Mouse (Mus musculus) neural tube, embryonic 12.5 days (tissue): Measurements from ENCODE around the gene Olfr1318. TPM values are rescaled to one million over a fixed set of nuclear protein-coding genes. Genes with fewer than 3 reads are reported as not detected.

ENCODE experiments used
- ATAC-seq: fragments of 200-750 bp; cut with Nextera tagmentation; 2 replicates; pipeline ENCODE4 v1.8.0; 2017; ENCODE audit warnings: low read depth, mild to moderate bottlenecking, moderate TSS enrichment, moderate library complexity; ENCODE audit not compliant: low FRiP score
- H3K27ac ChIP-seq: fragments of 300-500 bp; sonication (generic); 2 replicates; pipeline ENCODE4 v1.5.1; 2016
- H3K27me3 ChIP-seq: fragments of 300-500 bp; sonication (generic); replicated peaks from 2 replicates; pipeline ENCODE4 v1.6.1; 2016; ENCODE audit warnings: mild to moderate bottlenecking
- H3K36me3 ChIP-seq: fragments of 300-500 bp; sonication (generic); 2 replicates; pipeline ENCODE4 v1.6.1; 2016; ENCODE audit warnings: mild to moderate bottlenecking
- H3K4me1 ChIP-seq: fragments of 300-500 bp; sonication (generic); 2 replicates; pipeline ENCODE4 v1.6.1; 2016
- H3K4me2 ChIP-seq: fragments of 300-500 bp; sonication (generic); replicated peaks from 2 replicates; pipeline ENCODE4 v1.6.1; 2016; ENCODE audit warnings: mild to moderate bottlenecking
- H3K4me3 ChIP-seq: fragments of 300-500 bp; sonication (generic); 2 replicates; pipeline ENCODE4 v1.5.1; 2016
- H3K9ac ChIP-seq: fragments of 300-500 bp; sonication (generic); 2 replicates; pipeline ENCODE4 v1.6.1; 2016; ENCODE audit warnings: mild to moderate bottlenecking
- H3K9me3 ChIP-seq: fragments of 300-500 bp; sonication (generic); 2 replicates; pipeline ENCODE4 v1.6.1; 2016; ENCODE audit warnings: mild to moderate bottlenecking
- WGBS: fragments of 180-500 bp; shearing (Covaris S2); methylation state at CpG from one replicate; pipeline ENCODE4 v1.1.7; 2016; 5-methylcytosine and 5-hydroxymethylcytosine counted together
- polyA plus RNA-seq: library from polyadenylated mRNA; unstranded; fragments of >200 nt; fragmentation: Nextera tagmentation; extraction: Ambion mirVana; gene quantifications from 2 replicates; pipeline ENCODE4 v1.2.1, GENCODE M21; 2016

Olfr1318 gene
- not detected in 2 replicates for polyA plus RNA-seq

DNA sequence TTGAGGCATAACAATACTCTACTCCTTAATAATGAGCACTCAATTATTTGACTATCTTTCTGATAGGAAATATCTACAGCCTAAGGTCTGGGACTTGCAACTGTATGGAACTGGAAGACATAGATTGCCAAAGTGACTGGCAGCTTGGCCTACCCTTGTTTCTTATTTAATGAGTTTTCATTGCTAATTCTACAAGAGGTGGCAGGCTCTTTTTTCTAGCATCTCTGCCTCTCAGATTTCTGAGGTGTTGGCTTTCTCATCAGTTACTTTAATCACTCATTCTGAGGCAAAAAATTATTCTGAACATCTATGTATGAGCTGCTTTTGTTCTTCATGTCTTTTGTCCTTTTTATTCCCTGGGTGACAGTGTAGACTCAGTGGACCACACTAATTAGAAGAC is at the start of gene Olfr1318:
Gene Olfr1318 (plus strand): TSS at position 301 of the 400 bp plus-strand sequence.
- Histone ChIP-seq H3K4me3 (no peak within 1 kb of the TSS), H3K4me1 (no peaks in the 10 kb centered on the region), H3K9me3 (no peaks in the 10 kb centered on the region), H3K27ac (no peak within 1 kb of the TSS), H3K9ac (no peak within 1 kb of the TSS), H3K36me3 (no peaks in the 10 kb centered on the region), H3K27me3 (no peaks in the 10 kb centered on the region), H3K4me2 (no peak within 1 kb of the TSS)
- ATAC-seq = no peak

DNA sequence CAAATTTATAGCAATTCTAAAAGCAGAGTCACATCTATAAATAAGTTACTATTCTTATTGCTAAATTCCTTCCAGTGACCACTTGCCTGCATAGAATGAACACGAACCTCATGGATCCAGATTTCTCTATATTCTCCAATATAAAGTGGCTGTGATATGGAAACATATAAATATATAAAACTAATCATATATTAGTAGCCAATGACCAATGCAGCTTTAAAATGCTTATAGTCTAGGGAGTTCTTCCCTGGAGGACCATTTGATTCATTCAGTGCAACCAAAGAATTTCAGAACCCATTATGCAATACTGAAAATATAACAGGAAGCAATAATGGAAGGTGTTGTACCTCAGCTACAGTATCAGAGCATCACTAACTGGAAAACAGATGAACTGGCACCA is 38.7 kb upstream of the Olfr1318 start, which contains the start of gene Olfr1315-ps1:
Gene Olfr1315-ps1 (minus strand): TSS at position 101 of the 400 bp plus-strand sequence.
- H3K9me3 ChIP-seq = no peaks in the 10 kb centered on the region
- no peak within 1 kb of the TSS for H3K4me3 ChIP-seq
- H3K36me3 ChIP-seq = no peaks in the 10 kb centered on the region
- no peak within 1 kb of the TSS for H3K27ac ChIP-seq
- H3K9ac ChIP-seq = no peak within 1 kb of the TSS
- H3K4me2 ChIP-seq = no peak within 1 kb of the TSS
- ATAC-seq = no peak
- WGBS = 70% methylated on average over 1 of the region's 1 CpGs
- H3K27me3 ChIP-seq = no peaks in the 10 kb centered on the region
- no peaks in the 10 kb centered on the region for H3K4me1 ChIP-seq

DNA sequence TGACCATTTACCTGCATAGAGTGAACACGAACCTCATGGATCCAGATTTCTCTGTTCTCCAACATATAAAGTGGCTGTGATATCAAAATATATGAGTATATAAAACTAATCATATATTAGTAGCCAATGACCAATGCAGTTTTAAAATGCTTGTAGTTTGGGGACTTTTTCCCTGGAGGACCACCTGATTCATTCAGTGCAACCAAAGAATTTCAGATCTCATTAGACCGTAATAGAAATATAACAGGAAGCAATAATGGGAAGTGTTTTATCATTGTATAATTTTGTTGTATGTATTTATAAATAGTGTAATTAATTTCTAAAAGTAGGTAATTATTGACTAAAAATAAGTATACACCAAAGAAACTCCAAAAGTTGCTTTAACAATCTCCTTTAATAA is 19.1 kb upstream of the Olfr1318 start, which contains the start of gene Olfr1316:
Gene Olfr1316 (minus strand): TSS at position 101 of the 400 bp plus-strand sequence.
- no peaks in the 10 kb centered on the region for H3K4me1 ChIP-seq
- H3K27ac ChIP-seq = no peak within 1 kb of the TSS
- H3K4me2 ChIP-seq = no peak within 1 kb of the TSS
- no peak within 1 kb of the TSS for H3K9ac ChIP-seq
- H3K27me3 ChIP-seq = no peaks in the 10 kb centered on the region
- H3K4me3 ChIP-seq = no peak within 1 kb of the TSS
- H3K9me3 ChIP-seq = no peaks in the 10 kb centered on the region
- H3K36me3 ChIP-seq = no peaks in the 10 kb centered on the region
- ATAC-seq = no peak
- WGBS = 94% methylated on average over 2 of the region's 2 CpGs

DNA sequence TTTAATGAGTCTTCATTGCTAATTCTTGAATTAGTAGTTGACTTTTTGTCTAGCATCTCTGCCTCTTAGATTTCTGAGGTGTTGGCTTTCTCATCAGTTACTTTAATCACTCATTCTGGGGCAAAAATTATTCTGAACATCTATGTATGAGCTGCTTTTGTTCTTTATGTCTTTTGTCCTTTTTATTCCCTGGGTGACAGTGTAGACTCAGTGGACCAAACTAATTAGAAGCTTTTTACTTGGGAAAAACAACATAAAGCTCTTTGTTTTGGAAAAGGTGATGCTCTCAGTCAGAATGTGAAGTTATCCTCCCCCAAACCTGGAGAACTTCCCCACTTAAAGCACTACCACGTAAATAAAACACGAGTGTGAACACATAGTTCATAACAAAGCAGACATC is 14.0 kb upstream of the Olfr1318 start, which contains the start of gene Olfr1317:
Gene Olfr1317 (plus strand): TSS at position 301 of the 400 bp plus-strand sequence.
- Histone ChIP-seq H3K4me3 (no peak within 1 kb of the TSS), H3K4me1 (no peaks in the 10 kb centered on the region), H3K9ac (no peak within 1 kb of the TSS), H3K9me3 (no peaks in the 10 kb centered on the region), H3K27me3 (no peaks in the 10 kb centered on the region), H3K4me2 (no peak within 1 kb of the TSS), H3K36me3 (no peaks in the 10 kb centered on the region), H3K27ac (no peak within 1 kb of the TSS)
- 80% methylated on average over 2 of the region's 2 CpGs for WGBS
- no peak for ATAC-seq

DNA sequence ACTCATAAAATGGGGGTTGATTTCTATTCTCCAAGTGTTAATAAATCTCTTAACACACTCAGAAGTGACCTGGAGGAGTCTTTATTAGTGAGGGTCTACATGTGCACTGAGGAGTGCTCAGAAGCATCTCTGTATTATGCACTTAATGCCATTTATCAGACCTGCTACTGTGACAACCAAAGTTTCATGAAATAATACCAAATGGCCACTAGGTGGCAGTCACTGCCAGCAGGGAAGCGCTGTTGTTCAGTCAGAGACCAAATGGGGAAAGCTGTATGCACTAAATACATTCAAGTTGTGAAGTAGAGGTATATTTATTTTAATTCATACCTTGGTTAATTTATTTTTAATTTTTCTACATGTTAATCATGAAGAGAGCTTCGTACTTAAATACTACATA is 42.9 kb downstream of the Olfr1318 start:
- H3K36me3 ChIP-seq = no peaks in the 10 kb centered on the region
- no peak overlapping the region for H3K9ac ChIP-seq
- H3K4me2 ChIP-seq = no peak overlapping the region
- no peaks in the 10 kb centered on the region for H3K9me3 ChIP-seq
- H3K27me3 ChIP-seq = no peaks in the 10 kb centered on the region
- H3K27ac ChIP-seq = no peak overlapping the region
- ATAC-seq = peak; percentile 85
- no peaks in the 10 kb centered on the region for H3K4me1 ChIP-seq
- no peak overlapping the region for H3K4me3 ChIP-seq
- WGBS = 3% methylated on average over 2 of the region's 2 CpGs

DNA sequence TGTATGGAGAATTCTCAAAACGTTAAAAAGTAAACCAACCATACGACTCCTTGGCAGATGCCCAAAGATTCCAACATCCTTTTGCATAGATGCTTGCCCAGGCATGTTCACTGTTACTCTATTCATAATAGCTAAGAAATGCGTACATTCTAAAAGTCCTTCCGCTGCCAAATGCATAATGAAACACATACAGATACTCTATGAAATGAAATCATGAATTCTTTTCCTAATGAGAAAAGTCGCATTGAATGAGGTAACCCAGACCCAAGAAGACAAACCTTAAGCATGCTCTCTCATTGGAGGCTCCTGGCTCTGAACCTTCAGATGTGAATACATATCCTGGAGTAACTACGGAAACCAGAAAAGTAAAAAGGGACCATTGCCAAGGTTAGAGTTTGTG is 49.1 kb downstream of the Olfr1318 start:
- H3K27me3 ChIP-seq = no peaks in the 10 kb centered on the region
- H3K36me3 ChIP-seq = no peaks in the 10 kb centered on the region
- ATAC-seq = no peak
- no peak overlapping the region for H3K27ac ChIP-seq
- H3K9ac ChIP-seq = no peak overlapping the region
- no peaks in the 10 kb centered on the region for H3K9me3 ChIP-seq
- 79% methylated on average over 6 of the region's 6 CpGs for WGBS
- H3K4me1 ChIP-seq = no peaks in the 10 kb centered on the region
- H3K4me3 ChIP-seq = no peak overlapping the region
- no peak overlapping the region for H3K4me2 ChIP-seq

Other genes starting within 250 kb of the Olfr1318 start
- gene Olfr1306, start 237.9 kb upstream of the Olfr1318 start, polyA plus RNA-seq = not detected in 2 replicates
- gene Olfr1307, start 204.8 kb upstream of the Olfr1318 start, polyA plus RNA-seq = 0.01 TPM in 1 of 2 replicates, not detected in the other
- gene Olfr1308, start 189.3 kb upstream of the Olfr1318 start, polyA plus RNA-seq = not detected in 2 replicates
- gene Olfr1309, start 163.9 kb upstream of the Olfr1318 start, polyA plus RNA-seq = not detected in 2 replicates
- gene Olfr1310, start 141.5 kb upstream of the Olfr1318 start, polyA plus RNA-seq = not detected in 2 replicates
- not detected in 2 replicates for gene Olfr1311, start 129.8 kb upstream of the Olfr1318 start, polyA plus RNA-seq
- gene Olfr1312, start 104.0 kb upstream of the Olfr1318 start, polyA plus RNA-seq = not detected in 2 replicates
- gene Olfr1313, start 76.4 kb upstream of the Olfr1318 start, polyA plus RNA-seq = not detected in 2 replicates
- not detected in 2 replicates for gene Olfr1314, start 57.4 kb upstream of the Olfr1318 start, polyA plus RNA-seq
- gene Olfr1315-ps1, start 38.8 kb upstream of the Olfr1318 start, polyA plus RNA-seq = not detected in 2 replicates
- not detected in 2 replicates for gene Olfr1316, start 19.2 kb upstream of the Olfr1318 start, polyA plus RNA-seq
- not detected in 2 replicates for gene Olfr1317, start 13.9 kb upstream of the Olfr1318 start, polyA plus RNA-seq
- gene Lpcat4, start 85.3 kb downstream of the Olfr1318 start, polyA plus RNA-seq = 15.9 and 16.8 TPM in 2 replicates
- not detected in 2 replicates for gene Nutm1, start 105.1 kb downstream of the Olfr1318 start, polyA plus RNA-seq
- 140 and 154 TPM in 2 replicates for gene Nop10, start 107.7 kb downstream of the Olfr1318 start, polyA plus RNA-seq
- 15.7 and 19.4 TPM in 2 replicates for gene Slc12a6, start 111.6 kb downstream of the Olfr1318 start, polyA plus RNA-seq
- not detected in 2 replicates for gene Gm21985, start 112.1 kb downstream of the Olfr1318 start, polyA plus RNA-seq
- gene Emc4, start 213.8 kb downstream of the Olfr1318 start, polyA plus RNA-seq = 122 and 132 TPM in 2 replicates
- gene Katnbl1, start 225.0 kb downstream of the Olfr1318 start, polyA plus RNA-seq = 46.9 and 48.8 TPM in 2 replicates